Mouse (Mus musculus): Measurements from ENCODE around the gene Bin2.

The Bin2 gene

GRCm38 (mm10) chr15:100669337-100669736, at the start of gene Bin2:
TSS of gene Bin2 (minus strand) at chr15:100669553.
- no peak for DNase-seq (ENCODE audit: low spot score)

GRCm38 (mm10) chr15:100718572-100718971, 49.2 kb upstream of the Bin2 start:
- no peak for DNase-seq (ENCODE audit: low spot score)

- DNase-seq (ENCODE audit: low spot score), result no peak
Observed at GRCm38 (mm10) chr15:100717933-100718332, 48.6 kb upstream of the Bin2 start.

GRCm38 (mm10) chr15:100715399-100715993, 46.1 kb upstream of the Bin2 start:
- no peak for DNase-seq (ENCODE audit: low spot score)

DNA sequence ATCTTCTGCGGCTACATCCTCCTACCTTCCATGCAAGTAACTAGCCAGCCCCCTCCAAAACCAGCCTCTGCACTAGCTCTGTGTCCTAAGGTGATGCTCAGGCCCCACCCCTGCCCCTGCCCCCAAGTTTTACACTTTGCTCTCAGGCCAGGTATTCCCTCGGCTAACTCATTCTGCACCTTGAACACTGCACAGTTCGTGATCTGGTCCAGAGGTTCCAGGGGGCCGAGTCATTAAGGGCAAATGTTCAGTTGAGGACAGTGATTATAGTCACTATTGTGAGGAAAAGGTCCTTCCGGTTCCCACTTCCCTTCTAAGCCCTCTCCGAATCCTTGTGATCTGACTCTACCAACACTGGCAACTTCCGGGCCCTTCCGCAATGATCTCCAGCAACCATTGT, 45.1 kb upstream of the Bin2 start:
- DNase-seq (ENCODE audit: low spot score), result no peak

GRCm38 (mm10) chr15:100710838-100711237, 41.5 kb upstream of the Bin2 start:
- no peak for DNase-seq (ENCODE audit: low spot score)

GRCm38 (mm10) chr15:100708433-100709078, 39.2 kb upstream of the Bin2 start:
- DNase-seq (ENCODE audit: low spot score), result no peak

DNA sequence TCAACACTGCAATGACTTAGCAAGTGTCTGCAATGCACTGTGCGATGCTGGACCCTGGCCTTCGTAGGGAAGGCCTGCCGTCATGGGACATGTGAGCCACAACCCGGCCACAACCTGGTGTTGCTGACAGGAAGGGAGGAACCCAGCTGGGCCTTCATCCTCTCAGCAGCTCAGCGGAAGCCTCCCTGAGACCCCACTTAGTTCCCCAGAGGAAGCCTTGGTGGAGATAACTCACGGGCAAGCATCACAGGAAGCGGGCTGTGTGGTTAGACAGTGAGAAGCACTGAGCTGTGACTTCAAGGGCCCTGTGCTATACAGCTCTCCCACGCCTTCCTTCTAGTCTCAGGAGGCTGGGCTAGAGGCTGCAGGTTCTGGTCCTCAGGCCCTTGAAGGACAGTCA, 36.9 kb upstream of the Bin2 start:
- DNase-seq (ENCODE audit: low spot score), result no peak

DNA sequence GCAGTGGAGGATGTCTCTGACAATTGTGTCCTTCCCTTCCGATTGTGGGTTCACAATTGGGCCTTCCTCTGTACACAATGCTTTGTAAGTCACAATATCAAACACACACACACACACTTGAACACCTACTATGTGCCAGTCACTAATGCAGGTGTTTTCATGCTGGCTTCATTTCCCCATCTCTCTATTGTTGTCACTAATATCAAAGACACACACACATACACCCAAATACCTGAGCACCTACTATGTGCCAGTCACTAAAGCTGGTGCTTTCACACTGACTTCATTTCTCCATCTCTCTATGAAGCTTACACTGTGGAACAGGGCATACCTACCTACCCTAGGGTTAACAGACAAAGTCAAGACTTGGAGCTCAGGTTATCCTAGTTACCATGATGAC, 36.0 kb upstream of the Bin2 start:
- DNase-seq (ENCODE audit: low spot score), result no peak

- no peak for DNase-seq (ENCODE audit: low spot score)
Observed at GRCm38 (mm10) chr15:100703913-100704312, 34.6 kb upstream of the Bin2 start.

DNA sequence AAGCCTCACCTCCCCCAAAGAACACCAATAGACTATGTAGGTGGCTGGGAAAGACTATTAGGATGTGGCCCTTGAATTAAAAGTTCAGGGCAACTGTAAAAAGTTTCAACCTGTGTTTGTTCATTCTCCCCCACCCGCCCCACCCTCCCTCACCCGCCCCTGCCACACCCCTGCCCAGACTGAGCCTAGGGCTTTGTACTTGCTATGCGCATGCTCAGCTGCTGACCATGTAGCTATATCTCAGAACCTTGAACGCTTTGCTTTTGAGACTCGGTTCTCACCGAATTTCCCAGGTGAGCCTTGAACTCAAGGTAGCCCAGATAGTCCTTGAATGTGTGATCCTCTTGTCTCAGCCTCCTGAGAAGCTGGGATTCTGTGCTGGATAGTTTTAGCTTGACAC, 32.5 kb upstream of the Bin2 start:
- DNase-seq (ENCODE audit: low spot score), result no peak

GRCm38 (mm10) chr15:100701108-100701507, 31.8 kb upstream of the Bin2 start:
- DNase-seq (ENCODE audit: low spot score), result no peak

- no peak for DNase-seq (ENCODE audit: low spot score)
Observed at GRCm38 (mm10) chr15:100700424-100700823, 31.1 kb upstream of the Bin2 start.

- no peak for DNase-seq (ENCODE audit: low spot score)
Observed at GRCm38 (mm10) chr15:100699386-100699785, 30.0 kb upstream of the Bin2 start.

- no peak for DNase-seq (ENCODE audit: low spot score)
Observed at GRCm38 (mm10) chr15:100698078-100698477, 28.7 kb upstream of the Bin2 start.

DNA sequence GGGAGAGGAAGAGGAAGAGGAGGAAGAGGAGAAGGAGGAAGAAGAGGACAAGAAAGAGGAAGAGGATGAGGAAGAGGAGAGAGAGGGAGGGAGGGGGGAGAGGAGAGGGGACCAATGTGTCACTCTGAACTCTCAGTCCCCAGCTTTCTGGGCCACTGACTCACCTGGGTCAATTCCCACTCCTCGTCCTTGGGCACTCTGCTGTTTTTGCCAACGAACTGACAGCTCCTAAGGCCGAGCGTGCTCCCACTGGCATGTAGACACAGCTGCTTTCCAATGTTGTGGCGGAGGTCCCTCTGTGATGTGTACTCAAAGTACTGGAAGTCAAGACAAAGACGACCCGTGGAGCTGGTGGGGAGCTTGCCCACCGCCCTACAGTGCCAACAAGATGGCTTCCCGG, 25.1 kb upstream of the Bin2 start:
- DNase-seq (ENCODE audit: low spot score), result no peak

- no peak for DNase-seq (ENCODE audit: low spot score)
Observed at GRCm38 (mm10) chr15:100691990-100692389, 22.6 kb upstream of the Bin2 start.

DNA sequence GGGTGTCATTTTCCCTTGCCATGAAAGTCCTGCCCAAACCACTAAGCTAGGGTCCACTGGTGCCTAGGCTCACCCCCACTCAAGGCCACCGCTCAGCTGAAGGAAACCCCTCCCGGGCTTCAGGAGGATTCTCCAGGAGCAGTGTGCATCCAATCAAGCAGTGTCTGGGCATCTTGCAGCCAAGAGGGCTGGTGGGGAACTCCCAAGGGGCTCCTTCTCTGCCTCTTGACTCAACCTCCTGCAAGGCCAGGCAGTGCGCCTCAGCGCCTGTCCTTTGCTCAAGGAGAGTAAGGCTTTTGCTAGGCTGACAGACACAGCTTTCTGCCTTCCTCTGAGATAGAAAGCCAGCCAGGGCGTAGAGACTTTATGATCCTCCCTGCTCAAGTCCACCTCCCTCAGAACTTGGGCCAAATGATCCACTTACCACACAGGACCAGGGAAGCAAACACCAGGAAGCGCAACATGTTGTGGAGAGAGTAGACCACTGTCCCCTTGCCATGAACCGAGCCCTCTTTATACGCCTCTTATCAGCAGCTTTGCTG, 18.1 kb upstream of the Bin2 start, which contains the start of gene Cela1:
Gene Cela1, minus strand, starts transcription at position 492 of the 542 bp plus-strand sequence.
- no peak for DNase-seq (ENCODE audit: low spot score)

- peak; percentile 46 for DNase-seq (ENCODE audit: low spot score)
Observed at GRCm38 (mm10) chr15:100686989-100687388, 17.6 kb upstream of the Bin2 start.

DNA sequence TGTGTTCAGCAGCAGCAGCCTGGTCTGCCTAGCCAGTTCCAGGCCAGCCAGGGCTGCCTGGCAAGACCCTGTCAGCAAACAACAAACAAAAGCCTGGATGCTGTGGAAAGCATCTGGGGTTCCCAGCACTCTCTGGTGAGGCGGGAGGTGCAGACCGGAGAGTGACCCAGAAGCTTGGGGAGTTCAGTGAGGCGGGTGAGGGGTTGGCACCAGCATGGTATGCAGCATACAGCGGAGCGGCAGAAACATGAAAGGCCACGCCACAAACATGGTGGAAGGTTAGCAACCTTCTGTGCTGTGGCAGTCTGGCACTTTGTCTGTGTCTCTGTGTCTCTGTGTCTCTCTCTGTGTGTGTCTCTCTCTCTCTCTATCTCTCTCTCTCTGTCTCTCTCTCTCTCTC, 17.1 kb upstream of the Bin2 start:
- no peak for DNase-seq (ENCODE audit: low spot score)

- no peak for DNase-seq (ENCODE audit: low spot score)
Observed at GRCm38 (mm10) chr15:100685849-100686248, 16.5 kb upstream of the Bin2 start.

DNA sequence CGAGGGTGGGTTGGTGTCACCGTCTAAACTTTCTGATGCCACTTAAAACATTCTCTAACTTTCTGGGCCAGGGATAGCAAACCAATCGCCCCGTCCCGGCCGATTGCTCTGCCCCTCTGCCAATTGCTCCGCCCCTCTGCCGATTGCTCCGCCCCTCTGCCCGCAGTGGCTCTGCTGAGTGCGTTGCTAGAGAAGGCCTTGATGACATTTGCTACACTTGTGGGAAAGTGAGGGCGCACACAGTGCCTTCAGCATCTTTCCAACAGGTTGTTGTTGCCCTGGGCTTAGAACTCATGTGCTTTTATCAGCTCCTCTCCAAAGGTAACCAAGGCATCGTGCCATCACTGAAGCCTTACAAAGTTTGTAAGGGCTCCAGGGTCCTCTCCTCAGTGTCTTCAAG, 15.9 kb upstream of the Bin2 start:
- no peak for DNase-seq (ENCODE audit: low spot score)

- DNase-seq (ENCODE audit: low spot score), result no peak
Observed at GRCm38 (mm10) chr15:100684450-100684849, 15.1 kb upstream of the Bin2 start.

GRCm38 (mm10) chr15:100683041-100683440, 13.7 kb upstream of the Bin2 start:
- DNase-seq (ENCODE audit: low spot score), result peak; percentile 54
